Mouse (Mus musculus) liver, embryonic 14.5 days (tissue): ENCODE measurements around the gene Tmbim1. TPM values are rescaled to one million over a fixed set of nuclear protein-coding genes. Genes with fewer than 3 reads are reported as not detected.

Experiments
- ATAC-seq: fragments of 200-750 bp; cut with Nextera tagmentation; 2 replicates; pipeline ENCODE4 v1.8.0; 2017; ENCODE audit warnings: moderate number of reproducible peaks, mild to moderate bottlenecking, moderate library complexity; ENCODE audit not compliant: insufficient read depth
- DNase-seq, 3 experiments: peaks; one replicate each; pipeline ENCODE4 v3.0.0-alpha.2; 2012 to 2013; ENCODE audit warnings: low read depth in 3 of 3, low spot score in 3 of 3
- H3K27ac ChIP-seq: fragments of 300-500 bp; sonication (generic); 2 replicates; pipeline ENCODE4 v1.5.1; 2014; ENCODE audit warnings: moderate library complexity, mild to moderate bottlenecking, control low read depth, inconsistent platforms
- H3K27me3 ChIP-seq: fragments of 300-500 bp; sonication (generic); 2 replicates; pipeline ENCODE4 v1.6.1; 2014; ENCODE audit warnings: mild to moderate bottlenecking, low read length, moderate library complexity; ENCODE audit not compliant: control insufficient read depth, insufficient read depth
- H3K36me3 ChIP-seq: fragments of 300-500 bp; sonication (generic); replicated peaks from 2 replicates; pipeline ENCODE4 v1.6.1; 2014; ENCODE audit warnings: low read depth; ENCODE audit not compliant: control insufficient read depth, insufficient read depth
- H3K4me1 ChIP-seq, 2 experiments: fragments of 200-500 bp in 1 of 2; fragments of 300-500 bp in 1 of 2; sonication (generic) in 1 of 2; replicated peaks; 2 replicates each; pipeline ENCODE4 v1.6.1; 2012 to 2014; ENCODE audit warnings: antibody characterized with exemption in 1 of 2, inconsistent platforms in 1 of 2, low read length in 1 of 2; ENCODE audit not compliant: control insufficient read depth in 2 of 2, insufficient read depth in 2 of 2
- H3K4me2 ChIP-seq: fragments of 300-500 bp; sonication (generic); 2 replicates; pipeline ENCODE4 v1.6.1; 2014; ENCODE audit warnings: low read depth, mild to moderate bottlenecking, control low read depth, moderate library complexity
- H3K4me3 ChIP-seq, 2 experiments: fragments of 200-500 bp in 1 of 2; fragments of 300-500 bp in 1 of 2; sonication (generic) in 1 of 2; 2 replicates each; pipeline ENCODE4 v1.5.1; 2012 to 2014; ENCODE audit warnings: low read depth in 2 of 2, low read length in 2 of 2, mild to moderate bottlenecking in 2 of 2, control low read depth in 1 of 2, inconsistent platforms in 1 of 2, moderate library complexity in 1 of 2; ENCODE audit not compliant: insufficient read depth in 1 of 2
- H3K9ac ChIP-seq: fragments of 300-500 bp; sonication (generic); replicated peaks from 2 replicates; pipeline ENCODE4 v1.6.1; 2014; ENCODE audit warnings: mild to moderate bottlenecking, control low read depth, moderate library complexity
- H3K9me3 ChIP-seq: fragments of 300-500 bp; sonication (generic); 2 replicates; pipeline ENCODE4 v1.6.1; 2016; ENCODE audit warnings: low read length, mixed read lengths; ENCODE audit not compliant: control insufficient read depth
- CTCF ChIP-seq: IDR thresholded peaks from 2 replicates; pipeline ENCODE4 v1.5.1; 2016; ENCODE audit warnings: antibody characterized with exemption, low read depth, control low read depth
- EP300 ChIP-seq: IDR thresholded peaks from 2 replicates; pipeline ENCODE4 v1.6.1; 2016; ENCODE audit warnings: antibody characterized with exemption, low read depth
- WGBS: fragments of 180-500 bp; shearing (Covaris S2); extraction: QIAGEN DNeasy Blood & Tissue Kit; methylation state at CpG from one replicate; pipeline ENCODE4 v1.1.7; 2014; ENCODE audit not compliant: insufficient replicate concordance; 5-methylcytosine and 5-hydroxymethylcytosine counted together
- polyA plus RNA-seq, 2 experiments: library from polyadenylated mRNA; depleted of rRNA in 1 of 2; stranded (reverse) in 1 of 2; unstranded in 1 of 2; fragments of >200 nt; fragmentation: Nextera tagmentation in 1 of 2; extraction: Ambion mirVana in 1 of 2; gene quantifications; 2 replicates each; pipeline versions ENCODE4 v1.2.1 to v1.2.3; 2012 to 2014

The Tmbim1 gene
- polyA plus RNA-seq, 2 experiments, result 10.1 to 10.5 TPM

DNA sequence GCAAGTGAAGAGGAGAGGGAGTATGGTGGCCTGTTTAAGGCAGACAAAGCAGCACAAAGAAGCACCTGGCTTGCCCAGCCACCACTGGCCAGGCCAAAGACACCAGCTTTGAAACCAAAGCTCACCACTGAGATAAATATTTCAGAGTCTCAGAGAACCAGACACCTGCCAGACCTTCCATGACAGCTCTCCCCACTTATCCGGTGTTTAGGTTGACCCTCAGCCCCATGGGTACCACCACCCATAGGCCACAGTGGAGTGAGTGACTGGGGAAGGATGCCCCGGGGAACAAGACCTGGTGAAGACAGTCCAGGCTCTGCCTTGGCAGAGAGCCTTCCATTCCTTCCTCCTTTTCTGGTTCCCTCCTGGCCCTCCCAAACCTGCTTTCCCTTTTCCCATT lies 2.6 kb downstream of the Tmbim1 start:
- Histone ChIP-seq H3K4me1 (peaks cover 8 to 33% of the 10 kb centered on the region in 2 experiments), H3K27ac (no peak overlapping the region), H3K4me2 (peak overlapping the region; percentile 94), H3K4me3 (peak overlapping the region in 1 of 2 experiments; percentile 81; a peak in 1 of 4 replicates), H3K36me3 (no peaks in the 10 kb centered on the region), H3K9me3 (no peaks in the 10 kb centered on the region), H3K27me3 (no peaks in the 10 kb centered on the region), H3K9ac (peak overlapping the region; percentile 87; the same call in 1 of the 2 replicates)
- DNase-seq (no peak), ATAC-seq (no peak)
- TF ChIP-seq EP300, result no peak
- no peak for TF ChIP-seq CTCF
- WGBS, result 80% methylated on average over 2 of the region's 2 CpGs

DNA sequence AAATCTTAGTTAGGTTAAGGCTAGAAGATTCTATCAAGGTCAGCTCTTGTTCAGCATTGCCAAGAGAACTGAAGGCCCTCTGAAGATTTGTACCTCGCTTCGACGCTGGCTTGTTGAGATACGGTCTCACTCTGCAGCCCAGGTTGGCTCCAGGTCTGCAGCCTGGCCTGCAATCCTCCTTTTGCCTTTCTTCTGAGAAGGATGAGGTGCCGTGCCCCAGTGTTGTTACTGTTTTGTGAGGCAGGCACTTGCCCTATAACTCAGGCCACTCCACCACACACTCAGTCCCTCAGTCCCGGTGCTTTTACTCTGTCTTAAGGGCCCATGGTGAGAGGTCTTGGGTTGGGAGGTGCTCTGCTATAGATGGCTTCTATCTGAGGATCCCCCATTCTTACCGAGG lies 3.2 kb downstream of the Tmbim1 start:
- no peak overlapping the region for H3K9ac ChIP-seq
- TF ChIP-seq EP300 (no peak), CTCF (no peak)
- H3K4me1 ChIP-seq, result peaks cover 11 to 32% of the 10 kb centered on the region in 2 experiments
- no peak overlapping the region for H3K4me2 ChIP-seq
- H3K27ac ChIP-seq, result no peak overlapping the region
- 77% methylated on average over 7 of the region's 7 CpGs for WGBS
- no peaks in the 10 kb centered on the region for H3K27me3 ChIP-seq
- ATAC-seq, result no peak
- no peak for DNase-seq
- no peaks in the 10 kb centered on the region for H3K36me3 ChIP-seq
- H3K9me3 ChIP-seq, result no peaks in the 10 kb centered on the region
- H3K4me3 ChIP-seq, result no peak overlapping the region

- TF ChIP-seq CTCF (no peak), EP300 (no peak)
- DNase-seq, result no peak
- Histone ChIP-seq H3K27me3 (no peaks in the 10 kb centered on the region), H3K4me2 (no peak overlapping the region), H3K4me3 (no peak overlapping the region), H3K9ac (no peak overlapping the region), H3K36me3 (no peaks in the 10 kb centered on the region), H3K27ac (no peak overlapping the region), H3K4me1 (peaks cover 23 to 46% of the 10 kb centered on the region in 2 experiments), H3K9me3 (no peaks in the 10 kb centered on the region)
- WGBS, result 56% methylated on average over 6 of the region's 6 CpGs
- no peak for ATAC-seq
These were observed 4.9 kb downstream of the Tmbim1 start for GRCm38 (mm10) chr1:74300347-74301110.

- Histone ChIP-seq H3K36me3 (no peaks in the 10 kb centered on the region), H3K27me3 (no peaks in the 10 kb centered on the region), H3K4me1 (peaks cover 35 to 51% of the 10 kb centered on the region in 2 experiments), H3K27ac (no peak overlapping the region), H3K4me2 (no peak overlapping the region), H3K9ac (no peak overlapping the region), H3K4me3 (no peak overlapping the region), H3K9me3 (no peaks in the 10 kb centered on the region)
- WGBS, result 58% methylated on average over 5 of the region's 5 CpGs
- no peak for ATAC-seq
- no peak for DNase-seq
- TF ChIP-seq CTCF (no peak), EP300 (no peak)
These were observed 6.4 kb downstream of the Tmbim1 start for GRCm38 (mm10) chr1:74298996-74299395.

- no peak for DNase-seq
- no peak overlapping the region for H3K27ac ChIP-seq
- H3K4me1 ChIP-seq, result peaks cover 35 to 49% of the 10 kb centered on the region in 2 experiments
- H3K9ac ChIP-seq, result no peak overlapping the region
- no peak for ATAC-seq
- no peak overlapping the region for H3K4me2 ChIP-seq
- 78% methylated on average over 5 of the region's 5 CpGs for WGBS
- TF ChIP-seq CTCF (no peak), EP300 (no peak)
- no peaks in the 10 kb centered on the region for H3K36me3 ChIP-seq
- H3K9me3 ChIP-seq, result no peaks in the 10 kb centered on the region
- H3K27me3 ChIP-seq, result no peaks in the 10 kb centered on the region
- H3K4me3 ChIP-seq, result no peak overlapping the region
These were observed 7.2 kb downstream of the Tmbim1 start for GRCm38 (mm10) chr1:74298157-74298750.
